Mouse (Mus musculus) retina, postnatal 1 day (tissue): ENCODE measurements around the gene Nln.

Experiments
- DNase-seq: peaks from one replicate; pipeline ENCODE4 v3.0.0-alpha.2; 2012

Nln gene

DNA sequence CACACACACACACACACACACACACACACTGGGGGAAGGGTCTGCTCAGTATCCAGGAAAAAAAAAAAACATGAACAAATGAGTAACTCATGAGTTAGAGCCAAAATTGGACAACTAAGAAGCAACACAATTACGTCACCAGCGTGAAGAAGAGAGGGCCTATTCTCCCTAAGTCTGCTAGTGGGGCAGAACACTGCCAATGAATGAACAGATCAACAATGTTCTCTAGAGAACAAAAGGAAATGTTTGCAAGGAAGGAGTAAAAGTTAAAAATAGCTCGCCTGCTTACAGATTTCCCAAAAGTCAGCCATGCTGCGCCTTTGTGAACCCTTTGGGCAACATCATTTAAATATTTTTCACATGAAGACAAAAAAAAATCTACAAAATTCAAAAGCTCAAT, 69.6 kb downstream of the Nln start:
- DNase-seq = no peak

- no peak for DNase-seq
Measured at GRCm38 (mm10) chr13:104038891-104039290, 70.5 kb downstream of the Nln start.

DNA sequence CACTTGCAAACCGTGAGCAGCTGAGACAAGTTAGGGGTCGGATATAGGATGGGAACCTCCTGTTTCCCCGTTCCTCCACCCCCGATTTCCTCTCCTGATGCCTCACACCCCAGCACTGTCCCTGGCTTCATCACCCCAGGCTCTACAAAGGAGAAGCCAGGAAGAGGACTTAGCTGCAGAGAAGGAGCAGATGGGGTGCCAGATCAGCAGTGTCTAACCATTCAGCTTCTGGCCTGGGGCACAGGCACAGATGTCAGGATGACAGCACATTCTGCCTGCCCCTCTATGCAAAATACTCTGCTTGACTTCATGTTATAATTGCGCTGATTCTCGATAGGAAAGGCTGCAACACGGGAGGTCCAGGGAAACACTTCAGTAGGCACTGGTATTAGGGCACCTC, 71.1 kb downstream of the Nln start:
- peak; percentile 67 for DNase-seq

DNA sequence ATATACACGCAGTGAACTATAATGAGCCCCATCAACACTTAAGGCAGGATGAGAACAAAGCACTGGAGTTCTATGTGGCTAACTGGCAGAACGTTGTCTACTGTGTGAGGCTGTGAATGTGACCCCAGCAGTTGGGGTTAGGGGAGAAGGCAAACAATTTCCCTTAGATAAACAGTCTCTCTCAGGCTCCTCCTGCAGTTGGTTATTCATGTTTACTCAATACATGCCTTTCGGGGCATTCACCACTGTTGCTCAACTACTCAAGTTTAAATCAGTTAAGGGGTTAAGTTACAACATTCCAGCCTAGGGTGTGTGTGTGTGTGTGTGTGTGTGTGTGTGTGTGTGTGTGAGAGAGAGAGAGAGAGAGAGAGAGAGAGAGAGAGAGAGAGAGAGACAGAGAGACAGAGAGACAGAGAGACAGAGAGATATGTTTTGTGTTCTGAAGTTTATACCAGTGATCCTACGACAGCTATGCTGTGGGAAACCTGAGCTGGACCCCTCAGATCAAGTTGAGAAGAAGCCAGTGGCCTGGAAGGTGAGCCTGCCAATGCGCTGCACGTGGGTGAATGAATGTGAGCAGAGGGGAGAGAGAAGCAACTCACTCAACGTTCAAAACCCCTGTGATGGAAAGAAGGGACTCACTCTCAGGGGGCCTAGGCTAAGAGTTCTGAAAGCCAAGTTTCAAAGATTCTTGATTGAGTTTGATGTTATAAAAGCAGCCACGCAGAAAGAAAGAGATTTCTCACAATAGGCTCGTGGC, 71.7 kb downstream of the Nln start:
- DNase-seq = no peak

DNA sequence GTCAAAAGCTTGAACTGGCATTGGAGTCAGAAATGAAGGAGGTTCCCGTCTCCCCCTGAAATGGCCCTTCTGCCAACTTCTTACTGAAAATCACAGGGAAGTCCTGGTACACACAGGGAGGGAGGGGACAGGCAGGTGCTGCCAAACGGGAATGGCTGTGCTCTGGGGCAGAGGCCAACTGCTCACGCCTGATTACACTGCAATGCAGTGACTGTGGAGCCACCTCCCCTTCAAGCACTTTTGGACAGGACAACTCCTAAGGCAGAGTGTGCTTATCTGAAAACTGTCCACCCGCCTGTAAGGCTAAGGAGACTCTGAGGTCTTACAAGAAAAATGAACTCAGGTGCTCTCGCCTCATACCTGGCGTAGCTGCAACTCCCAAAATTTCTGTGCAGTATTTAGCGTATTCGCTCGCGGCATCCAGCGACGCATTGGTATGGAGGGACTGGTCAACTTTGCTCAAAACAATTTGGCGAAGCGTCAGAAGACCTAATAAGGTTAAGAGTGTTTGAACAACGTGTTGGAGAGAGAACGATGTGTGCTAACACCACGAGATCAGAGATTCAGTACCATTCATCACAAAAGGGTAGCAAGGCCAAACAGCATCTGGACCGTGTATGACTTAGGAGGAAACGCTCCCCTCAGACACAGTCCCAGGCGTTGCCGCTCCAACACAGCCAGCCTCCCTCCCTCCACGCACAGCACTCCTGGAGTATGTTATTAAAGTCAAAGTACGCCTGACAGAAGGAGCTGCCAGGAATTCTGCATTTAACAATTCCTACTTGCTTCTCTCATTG, 72.7 kb downstream of the Nln start:
- DNase-seq = peak; percentile 57

DNA sequence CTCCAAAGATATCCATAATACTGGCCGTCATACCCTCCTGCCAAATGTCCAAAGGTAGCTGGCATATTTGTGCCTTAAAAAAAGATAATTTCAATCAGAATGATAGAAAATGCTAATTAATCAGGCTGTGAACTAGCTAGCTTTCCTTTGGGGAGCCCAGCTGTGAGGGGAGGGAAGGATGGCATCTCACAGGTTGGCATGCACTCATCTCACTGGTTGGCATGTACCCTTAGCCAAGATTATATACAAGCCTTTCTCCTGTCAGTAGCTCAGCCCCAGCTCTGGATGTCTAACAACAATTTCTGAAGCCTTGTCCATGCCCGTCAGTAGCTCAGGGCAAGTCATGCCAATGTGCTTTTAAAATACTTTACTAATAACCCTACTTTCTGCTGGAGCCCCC, 73.8 kb downstream of the Nln start:
- no peak for DNase-seq

- no peak for DNase-seq
Measured at GRCm38 (mm10) chr13:104034854-104035253, 74.6 kb downstream of the Nln start.

- peak; percentile 32 for DNase-seq
Measured at GRCm38 (mm10) chr13:104032620-104033133, 76.7 kb downstream of the Nln start.

GRCm38 (mm10) chr13:104031821-104032331, 77.5 kb downstream of the Nln start:
- DNase-seq = no peak

- DNase-seq = no peak
Measured at GRCm38 (mm10) chr13:104030956-104031355, 78.5 kb downstream of the Nln start.

DNA sequence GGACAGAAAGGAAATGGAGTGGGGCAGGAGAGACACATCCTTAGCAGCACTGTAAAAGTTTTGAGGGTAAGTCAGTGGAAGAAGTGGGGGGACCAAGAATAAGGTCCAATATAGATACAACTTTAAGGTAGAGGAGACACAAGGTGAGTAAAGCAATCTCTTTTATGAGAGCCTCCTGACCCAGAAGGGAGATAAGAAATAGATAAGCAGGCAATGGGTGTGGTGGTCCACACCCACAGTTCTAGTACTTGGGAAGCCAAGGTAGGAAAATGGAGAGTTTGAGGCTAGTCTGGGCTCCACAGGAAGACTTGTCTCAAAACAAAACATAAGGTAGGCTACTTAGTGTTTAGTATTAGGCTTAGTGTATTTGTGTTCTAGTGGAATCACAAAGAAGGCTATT, 79.9 kb downstream of the Nln start:
- no peak for DNase-seq

- DNase-seq = no peak
Measured at GRCm38 (mm10) chr13:104029089-104029488, 80.3 kb downstream of the Nln start.

- DNase-seq = no peak
Measured at GRCm38 (mm10) chr13:104026525-104026924, 82.9 kb downstream of the Nln start.

DNA sequence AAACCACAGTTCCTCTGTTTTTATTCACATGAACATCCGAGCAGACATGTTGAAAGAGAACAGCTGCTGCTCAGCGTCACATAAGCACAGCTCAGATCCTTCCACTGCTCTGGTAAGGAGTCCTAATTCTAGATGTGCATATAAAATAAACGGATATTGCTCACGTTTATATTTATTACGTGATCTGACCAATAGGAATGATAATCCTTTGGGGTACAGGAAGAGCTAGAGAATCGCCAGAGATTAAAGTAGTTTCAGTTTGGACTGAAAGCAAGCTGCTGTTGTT, 83.8 kb downstream of the Nln start:
- no peak for DNase-seq

- peak; percentile 33 for DNase-seq
Measured at GRCm38 (mm10) chr13:104024856-104025709, 84.3 kb downstream of the Nln start.

- DNase-seq = no peak
Measured at GRCm38 (mm10) chr13:104024275-104024674, 85.1 kb downstream of the Nln start.

- no peak for DNase-seq
Measured at GRCm38 (mm10) chr13:104023356-104023911, 86.0 kb downstream of the Nln start.

- no peak for DNase-seq
Measured at GRCm38 (mm10) chr13:104018466-104019076, 90.8 kb downstream of the Nln start.

DNA sequence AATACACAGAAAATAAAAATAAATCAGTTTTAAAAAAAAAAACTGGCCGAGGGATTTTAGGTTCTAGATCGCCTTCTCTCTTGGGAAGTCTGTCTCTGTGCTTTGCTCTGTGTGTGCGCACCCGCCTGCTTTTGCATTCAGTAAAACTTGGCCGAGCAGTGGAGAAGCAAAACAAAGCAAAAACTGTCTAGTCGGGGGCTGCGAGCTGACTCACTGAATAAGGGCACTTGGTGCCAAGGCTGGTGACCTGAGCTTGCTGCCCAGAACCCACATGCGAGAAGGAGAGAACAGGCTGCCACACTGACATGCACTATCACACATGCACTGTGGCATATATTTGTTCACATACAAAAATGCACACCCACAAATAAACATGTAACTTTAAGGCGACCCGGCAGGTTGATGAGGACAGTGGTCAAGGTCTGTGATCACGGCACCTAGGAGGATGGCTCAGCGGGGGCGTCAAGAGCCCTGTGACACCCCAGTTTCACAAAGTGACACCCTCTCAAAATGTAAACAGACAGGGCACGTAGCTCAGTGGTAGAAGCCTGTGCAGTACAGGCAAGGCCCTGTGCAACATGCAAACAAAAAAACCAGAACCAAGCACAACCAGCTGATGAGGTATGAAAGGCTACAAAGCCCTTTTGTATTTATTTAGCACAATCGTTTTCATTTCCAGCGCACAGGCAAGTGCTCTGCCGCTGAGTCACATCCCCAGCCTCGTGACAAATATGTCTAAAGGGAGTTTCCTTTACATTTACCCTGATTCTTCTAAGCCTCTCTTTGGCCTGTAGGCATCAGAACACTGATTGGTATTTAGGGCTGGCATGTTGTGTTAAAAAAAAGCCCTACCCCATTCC, 93.9 kb downstream of the Nln start:
- DNase-seq = no peak

- no peak for DNase-seq
Measured at GRCm38 (mm10) chr13:104014038-104014437, 95.4 kb downstream of the Nln start.

DNA sequence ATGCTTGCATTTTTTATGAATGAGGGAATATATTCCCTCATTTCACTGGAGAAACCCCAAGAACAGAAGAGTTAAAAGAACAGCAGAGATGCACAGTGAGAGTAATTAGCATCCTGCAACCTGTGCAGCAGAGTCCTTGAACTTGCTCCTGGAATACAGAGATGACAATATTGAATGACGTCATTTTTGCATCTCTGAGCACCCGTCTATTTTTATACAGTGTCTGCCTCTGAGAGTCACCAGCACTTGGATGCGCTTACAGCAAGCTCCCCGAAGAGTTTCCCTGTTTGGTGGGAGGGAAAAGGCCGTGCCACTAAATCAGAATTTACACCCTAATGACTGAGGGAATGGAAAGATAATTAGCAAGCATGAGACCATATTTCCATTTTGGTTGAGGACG, 96.0 kb downstream of the Nln start:
- no peak for DNase-seq
